Mouse (Mus musculus) liver, embryonic 14.5 days (tissue): ENCODE results near the gene Zbtb7a. TPM values are rescaled to one million over a fixed set of nuclear protein-coding genes. Genes with fewer than 3 reads are reported as not detected.

ENCODE experiments used
- ATAC-seq: fragments of 200-750 bp; cut with Nextera tagmentation; 2 replicates; pipeline ENCODE4 v1.8.0; 2017; ENCODE audit warnings: moderate number of reproducible peaks, mild to moderate bottlenecking, moderate library complexity; ENCODE audit not compliant: insufficient read depth
- DNase-seq, 3 experiments: peaks; one replicate each; pipeline ENCODE4 v3.0.0-alpha.2; 2012 to 2013; ENCODE audit warnings: low read depth in 3 of 3, low spot score in 3 of 3
- H3K27ac ChIP-seq: fragments of 300-500 bp; sonication (generic); 2 replicates; pipeline ENCODE4 v1.5.1; 2014; ENCODE audit warnings: moderate library complexity, mild to moderate bottlenecking, control low read depth, inconsistent platforms
- H3K27me3 ChIP-seq: fragments of 300-500 bp; sonication (generic); 2 replicates; pipeline ENCODE4 v1.6.1; 2014; ENCODE audit warnings: mild to moderate bottlenecking, low read length, moderate library complexity; ENCODE audit not compliant: control insufficient read depth, insufficient read depth
- H3K36me3 ChIP-seq: fragments of 300-500 bp; sonication (generic); replicated peaks from 2 replicates; pipeline ENCODE4 v1.6.1; 2014; ENCODE audit warnings: low read depth; ENCODE audit not compliant: control insufficient read depth, insufficient read depth
- H3K4me1 ChIP-seq, 2 experiments: fragments of 200-500 bp in 1 of 2; fragments of 300-500 bp in 1 of 2; sonication (generic) in 1 of 2; replicated peaks; 2 replicates each; pipeline ENCODE4 v1.6.1; 2012 to 2014; ENCODE audit warnings: antibody characterized with exemption in 1 of 2, inconsistent platforms in 1 of 2, low read length in 1 of 2; ENCODE audit not compliant: control insufficient read depth in 2 of 2, insufficient read depth in 2 of 2
- H3K4me2 ChIP-seq: fragments of 300-500 bp; sonication (generic); 2 replicates; pipeline ENCODE4 v1.6.1; 2014; ENCODE audit warnings: low read depth, mild to moderate bottlenecking, control low read depth, moderate library complexity
- H3K4me3 ChIP-seq, 2 experiments: fragments of 200-500 bp in 1 of 2; fragments of 300-500 bp in 1 of 2; sonication (generic) in 1 of 2; 2 replicates each; pipeline ENCODE4 v1.5.1; 2012 to 2014; ENCODE audit warnings: low read depth in 2 of 2, low read length in 2 of 2, mild to moderate bottlenecking in 2 of 2, control low read depth in 1 of 2, inconsistent platforms in 1 of 2, moderate library complexity in 1 of 2; ENCODE audit not compliant: insufficient read depth in 1 of 2
- H3K9ac ChIP-seq: fragments of 300-500 bp; sonication (generic); replicated peaks from 2 replicates; pipeline ENCODE4 v1.6.1; 2014; ENCODE audit warnings: mild to moderate bottlenecking, control low read depth, moderate library complexity
- H3K9me3 ChIP-seq: fragments of 300-500 bp; sonication (generic); 2 replicates; pipeline ENCODE4 v1.6.1; 2016; ENCODE audit warnings: low read length, mixed read lengths; ENCODE audit not compliant: control insufficient read depth
- CTCF ChIP-seq: IDR thresholded peaks from 2 replicates; pipeline ENCODE4 v1.5.1; 2016; ENCODE audit warnings: antibody characterized with exemption, low read depth, control low read depth
- EP300 ChIP-seq: IDR thresholded peaks from 2 replicates; pipeline ENCODE4 v1.6.1; 2016; ENCODE audit warnings: antibody characterized with exemption, low read depth
- WGBS: fragments of 180-500 bp; shearing (Covaris S2); extraction: QIAGEN DNeasy Blood & Tissue Kit; methylation state at CpG from one replicate; pipeline ENCODE4 v1.1.7; 2014; ENCODE audit not compliant: insufficient replicate concordance; 5-methylcytosine and 5-hydroxymethylcytosine counted together
- polyA plus RNA-seq, 2 experiments: library from polyadenylated mRNA; depleted of rRNA in 1 of 2; stranded (reverse) in 1 of 2; unstranded in 1 of 2; fragments of >200 nt; fragmentation: Nextera tagmentation in 1 of 2; extraction: Ambion mirVana in 1 of 2; gene quantifications; 2 replicates each; pipeline versions ENCODE4 v1.2.1 to v1.2.3; 2012 to 2014

Gene Zbtb7a
- polyA plus RNA-seq, 2 experiments: 15.2 to 25.1 TPM

GRCm38 (mm10) chr10:81139529-81139846 is 4.5 kb downstream of the Zbtb7a start:
- Histone ChIP-seq H3K9ac (peak overlapping the region; percentile 87; the same call in 1 of the 2 replicates), H3K27me3 (no peaks in the 10 kb centered on the region), H3K4me3 (peak overlapping the region; percentile 65 to 87), H3K4me1 (peaks cover 33 to 35% of the 10 kb centered on the region in 2 experiments), H3K4me2 (peak overlapping the region; percentile 91), H3K27ac (no peak overlapping the region), H3K36me3 (peaks cover 26% of the 10 kb centered on the region), H3K9me3 (no peaks in the 10 kb centered on the region)
- TF ChIP-seq CTCF (no peak), EP300 (no peak)
- DNase-seq (no peak), ATAC-seq (no peak)
- 55% methylated on average over 4 of the region's 4 CpGs for WGBS

GRCm38 (mm10) chr10:81140005-81140404 is 5.0 kb downstream of the Zbtb7a start:
- WGBS: 32% methylated on average over 8 of the region's 8 CpGs
- H3K27me3 ChIP-seq: no peaks in the 10 kb centered on the region
- peaks cover 31% of the 10 kb centered on the region for H3K36me3 ChIP-seq

GRCm38 (mm10) chr10:81140717-81141454 is 5.9 kb downstream of the Zbtb7a start:
- H3K4me2 ChIP-seq: peak overlapping the region; percentile 91
- no peak for ATAC-seq
- WGBS: 39% methylated on average over 10 of the region's 10 CpGs

More at GRCm38 (mm10) chr10:81140005-81140404, 5.0 kb downstream of the Zbtb7a start:
- H3K4me1 ChIP-seq: peaks cover 32% of the 10 kb centered on the region in 2 experiments
- TF ChIP-seq CTCF (no peak), EP300 (no peak)
- ATAC-seq (no peak), DNase-seq (no peak)
- H3K4me2 ChIP-seq: peak overlapping the region; percentile 91
- H3K9me3 ChIP-seq: no peaks in the 10 kb centered on the region
- H3K9ac ChIP-seq: peak overlapping the region; percentile 5; the same call in 1 of the 2 replicates
- peak overlapping the region; percentile 65 to 87 for H3K4me3 ChIP-seq
- peak overlapping the region; percentile 16; the same call in 1 of the 2 replicates for H3K27ac ChIP-seq

GRCm38 (mm10) chr10:81141455-81142210 is 6.6 kb downstream of the Zbtb7a start:
- H3K27ac ChIP-seq: peak overlapping the region; percentile 6; the same call in 1 of the 2 replicates
- peaks cover 32% of the 10 kb centered on the region in 2 experiments for H3K4me1 ChIP-seq
- peak overlapping the region in 1 of 2 experiments; percentile 6; a peak in 1 of 4 replicates for H3K4me3 ChIP-seq
- H3K9me3 ChIP-seq: no peaks in the 10 kb centered on the region
- H3K4me2 ChIP-seq: peak overlapping the region; percentile 91
- peaks cover 47% of the 10 kb centered on the region for H3K36me3 ChIP-seq
- 76% methylated on average over 7 of the region's 7 CpGs for WGBS
- H3K27me3 ChIP-seq: no peaks in the 10 kb centered on the region
- DNase-seq: no peak
- TF ChIP-seq EP300: no peak
- TF ChIP-seq CTCF: no peak
- H3K9ac ChIP-seq: peak overlapping the region; percentile 10; the same call in 1 of the 2 replicates
- no peak for ATAC-seq

More at GRCm38 (mm10) chr10:81140717-81141454, 5.9 kb downstream of the Zbtb7a start:
- Histone ChIP-seq H3K9ac (peak overlapping the region; percentile 27), H3K4me3 (peak overlapping the region; percentile 65 to 87; a peak in 3 of 4 replicates), H3K36me3 (peaks cover 40% of the 10 kb centered on the region), H3K4me1 (peaks cover 32% of the 10 kb centered on the region in 2 experiments), H3K27ac (0 out of 2 replicates have a peak overlapping the region, but pooled peaks have one; percentile 6), H3K9me3 (no peaks in the 10 kb centered on the region), H3K27me3 (no peaks in the 10 kb centered on the region)
- no peak for TF ChIP-seq EP300
- no peak for TF ChIP-seq CTCF
- DNase-seq: no peak

- peaks cover 32% of the 10 kb centered on the region in 2 experiments for H3K4me1 ChIP-seq
- H3K27me3 ChIP-seq: no peaks in the 10 kb centered on the region
- H3K4me3 ChIP-seq: no peak overlapping the region
- no peak for DNase-seq
- ATAC-seq: no peak
- H3K36me3 ChIP-seq: peaks cover 57% of the 10 kb centered on the region
- H3K9ac ChIP-seq: no peak overlapping the region
- no peak overlapping the region for H3K27ac ChIP-seq
- H3K9me3 ChIP-seq: no peaks in the 10 kb centered on the region
- TF ChIP-seq CTCF (no peak), EP300 (no peak)
- no peak overlapping the region for H3K4me2 ChIP-seq
- 67% methylated on average over 5 of the region's 5 CpGs for WGBS
These were observed 7.5 kb downstream of the Zbtb7a start for GRCm38 (mm10) chr10:81142551-81142981.
